Mouse (Mus musculus) cerebellum, adult 2 months (tissue): ENCODE results near the gene Ermap. TPM values are rescaled to one million over a fixed set of nuclear protein-coding genes. Genes with fewer than 3 reads are reported as not detected.

Experiments used
- DNase-seq, 2 experiments: peaks; one replicate each; pipeline ENCODE4 v3.0.0; 2021
- H3K27ac ChIP-seq: fragments of 200-500 bp; 2 replicates; pipeline ENCODE4 v1.5.1; 2012; ENCODE audit warnings: low read length, control low read depth, inconsistent platforms; ENCODE audit not compliant: insufficient read depth
- H3K27me3 ChIP-seq: fragments of 200-500 bp; 2 replicates; pipeline ENCODE4 v1.6.1; 2012; ENCODE audit warnings: inconsistent platforms, mild to moderate bottlenecking, low read length, moderate library complexity; ENCODE audit not compliant: control insufficient read depth, insufficient read depth
- H3K4me1 ChIP-seq: fragments of 200-500 bp; 2 replicates; pipeline ENCODE4 v1.6.1; 2011; ENCODE audit warnings: low read length; ENCODE audit not compliant: control insufficient read depth, insufficient read depth
- H3K4me3 ChIP-seq: fragments of 200-500 bp; replicated peaks from 2 replicates; pipeline ENCODE3; 2011; ENCODE audit warnings: mild to moderate bottlenecking, low read depth, low read length, control low read depth; ENCODE audit not compliant: insufficient read depth
- CTCF ChIP-seq: fragments of 200-500 bp; IDR thresholded peaks from 2 replicates; pipeline ENCODE4 v1.5.1; 2011; ENCODE audit warnings: low read depth, mild to moderate bottlenecking, control low read depth, low read length, moderate library complexity, borderline replicate concordance; ENCODE audit not compliant: insufficient read depth
- POLR2A ChIP-seq: fragments of 200-500 bp; IDR thresholded peaks from 2 replicates; pipeline ENCODE4 v1.6.1; 2011; ENCODE audit warnings: low read length, control low read depth, borderline replicate concordance; ENCODE audit not compliant: insufficient read depth
- WGBS: fragments of 180-500 bp; shearing (Covaris S2); methylation state at CpG from one replicate; pipeline ENCODE4 v1.1.7; 2018; 5-methylcytosine and 5-hydroxymethylcytosine counted together
- polyA plus RNA-seq: library from polyadenylated mRNA; depleted of rRNA; stranded (reverse); fragments of >200 nt; gene quantifications from 2 replicates; pipeline ENCODE4 v1.2.3, GENCODE M21; 2012

Ermap gene
- polyA plus RNA-seq, 1 experiment = 0.28 TPM

- Histone ChIP-seq H3K4me1 (no peaks in the 10 kb centered on the region), H3K27me3 (no peaks in the 10 kb centered on the region; the same call in 1 of the 2 replicates), H3K4me3 (no peak overlapping the region), H3K27ac (no peak overlapping the region)
- TF ChIP-seq CTCF = no peak
- TF ChIP-seq POLR2A = no peak
- no peak for DNase-seq
- 86% methylated on average over 9 of the region's 9 CpGs for WGBS
These were observed 8.4 kb downstream of the Ermap start for GRCm38 (mm10) chr4:119181456-119181855.

GRCm38 (mm10) chr4:119180133-119180707, 9.6 kb downstream of the Ermap start:
- TF ChIP-seq POLR2A (no peak), CTCF (no peak)
- no peaks in the 10 kb centered on the region; the same call in 1 of the 2 replicates for H3K27me3 ChIP-seq
- H3K4me1 ChIP-seq = no peaks in the 10 kb centered on the region
- H3K27ac ChIP-seq = no peak overlapping the region
- DNase-seq = no peak
- WGBS = 46% methylated on average over 4 of the region's 4 CpGs
- no peak overlapping the region for H3K4me3 ChIP-seq

GRCm38 (mm10) chr4:119178331-119178730, 11.5 kb downstream of the Ermap start:
- H3K4me1 ChIP-seq = no peaks in the 10 kb centered on the region
- no peak overlapping the region for H3K4me3 ChIP-seq
- H3K27ac ChIP-seq = no peak overlapping the region
- 78% methylated on average over 18 of the region's 18 CpGs for WGBS
- H3K27me3 ChIP-seq = no peaks in the 10 kb centered on the region; the same call in 1 of the 2 replicates
- no peak for DNase-seq
- TF ChIP-seq CTCF (no peak), POLR2A (no peak)

- Histone ChIP-seq H3K4me3 (no peak overlapping the region), H3K27me3 (no peaks in the 10 kb centered on the region; the same call in 1 of the 2 replicates), H3K27ac (no peak overlapping the region), H3K4me1 (no peaks in the 10 kb centered on the region)
- WGBS = 59% methylated on average over 5 of the region's 5 CpGs
- no peak for TF ChIP-seq POLR2A
- no peak for TF ChIP-seq CTCF
- DNase-seq = no peak
These were observed 12.1 kb downstream of the Ermap start for GRCm38 (mm10) chr4:119177702-119178101.

GRCm38 (mm10) chr4:119173851-119174453, 15.9 kb downstream of the Ermap start, which contains the start of gene Zfp691:
Gene Zfp691 (minus strand): TSS chr4:119174195.
- DNase-seq = peak; percentile 94 to 98
- no peaks in the 10 kb centered on the region for H3K4me1 ChIP-seq
- peak within 1 kb of the TSS; percentile 96 for H3K4me3 ChIP-seq
- H3K27me3 ChIP-seq = no peaks in the 10 kb centered on the region
- no peak for TF ChIP-seq CTCF
- peak; percentile 95 for TF ChIP-seq POLR2A
- peak within 1 kb of the TSS; percentile 88 for H3K27ac ChIP-seq
- WGBS = under 1% methylated on average over 40 of the region's 40 CpGs

- no peak for DNase-seq
- Histone ChIP-seq H3K4me1 (no peaks in the 10 kb centered on the region), H3K27me3 (no peaks in the 10 kb centered on the region), H3K4me3 (peak overlapping the region; percentile 96), H3K27ac (peak overlapping the region; percentile 88; the same call in 1 of the 2 replicates)
- WGBS = 28% methylated on average over 18 of the region's 18 CpGs
- TF ChIP-seq CTCF = no peak
- no peak for TF ChIP-seq POLR2A
These were observed 16.7 kb downstream of the Ermap start for GRCm38 (mm10) chr4:119172919-119173650.

GRCm38 (mm10) chr4:119167663-119168062, 22.1 kb downstream of the Ermap start:
- Histone ChIP-seq H3K4me3 (no peak overlapping the region), H3K27ac (no peak overlapping the region), H3K4me1 (no peaks in the 10 kb centered on the region), H3K27me3 (no peaks in the 10 kb centered on the region)
- peak; percentile 76 to 82 for DNase-seq
- WGBS = 5% methylated on average over 4 of the region's 4 CpGs
- TF ChIP-seq CTCF (peak; percentile 83), POLR2A (no peak)
